Mouse (Mus musculus): ENCODE data around the gene Slc35c2.

The Slc35c2 gene

GRCm38 (mm10) chr2:165277188-165277740, 10.4 kb downstream of the Slc35c2 start:
- no peak for ATAC-seq (ENCODE audit: insufficient number of reproducible peaks, low FRiP score, low TSS enrichment)

GRCm38 (mm10) chr2:165275824-165276223, 11.8 kb downstream of the Slc35c2 start:
- ATAC-seq (ENCODE audit: insufficient number of reproducible peaks, low FRiP score, low TSS enrichment): peak; percentile 76

- peak; percentile 15; the same call in 1 of the 2 replicates for ATAC-seq (ENCODE audit: insufficient number of reproducible peaks, low FRiP score, low TSS enrichment)
Measured at GRCm38 (mm10) chr2:165275124-165275640, 12.5 kb downstream of the Slc35c2 start.

GRCm38 (mm10) chr2:165273589-165273988, 14.1 kb downstream of the Slc35c2 start:
- ATAC-seq (ENCODE audit: insufficient number of reproducible peaks, low FRiP score, low TSS enrichment): no peak

GRCm38 (mm10) chr2:165271326-165271725, 16.3 kb downstream of the Slc35c2 start:
- no peak for ATAC-seq (ENCODE audit: insufficient number of reproducible peaks, low FRiP score, low TSS enrichment)

- no peak for ATAC-seq (ENCODE audit: insufficient number of reproducible peaks, low FRiP score, low TSS enrichment)
Measured at GRCm38 (mm10) chr2:165270858-165271257, 16.8 kb downstream of the Slc35c2 start.

GRCm38 (mm10) chr2:165266739-165267138, 20.9 kb downstream of the Slc35c2 start:
- ATAC-seq (ENCODE audit: insufficient number of reproducible peaks, low FRiP score, low TSS enrichment): no peak

GRCm38 (mm10) chr2:165263861-165264260, 23.8 kb downstream of the Slc35c2 start:
- no peak for ATAC-seq (ENCODE audit: insufficient number of reproducible peaks, low FRiP score, low TSS enrichment)

GRCm38 (mm10) chr2:165262274-165262990, 25.2 kb downstream of the Slc35c2 start:
- ATAC-seq (ENCODE audit: insufficient number of reproducible peaks, low FRiP score, low TSS enrichment): no peak

GRCm38 (mm10) chr2:165259859-165260258, 27.8 kb downstream of the Slc35c2 start:
- ATAC-seq (ENCODE audit: insufficient number of reproducible peaks, low FRiP score, low TSS enrichment): no peak

- no peak for ATAC-seq (ENCODE audit: insufficient number of reproducible peaks, low FRiP score, low TSS enrichment)
Measured at GRCm38 (mm10) chr2:165258321-165258720, 29.3 kb downstream of the Slc35c2 start.

- no peak for ATAC-seq (ENCODE audit: insufficient number of reproducible peaks, low FRiP score, low TSS enrichment)
Measured at GRCm38 (mm10) chr2:165257151-165257834, 30.4 kb downstream of the Slc35c2 start.

GRCm38 (mm10) chr2:165256213-165256612, 31.5 kb downstream of the Slc35c2 start:
- ATAC-seq (ENCODE audit: insufficient number of reproducible peaks, low FRiP score, low TSS enrichment): no peak

GRCm38 (mm10) chr2:165253867-165254266, 33.8 kb downstream of the Slc35c2 start:
- ATAC-seq (ENCODE audit: insufficient number of reproducible peaks, low FRiP score, low TSS enrichment): no peak

GRCm38 (mm10) chr2:165253269-165253668, 34.4 kb downstream of the Slc35c2 start:
- no peak for ATAC-seq (ENCODE audit: insufficient number of reproducible peaks, low FRiP score, low TSS enrichment)

- ATAC-seq (ENCODE audit: insufficient number of reproducible peaks, low FRiP score, low TSS enrichment): no peak
Measured at GRCm38 (mm10) chr2:165252801-165253200, 34.9 kb downstream of the Slc35c2 start.

GRCm38 (mm10) chr2:165252381-165252780, 35.3 kb downstream of the Slc35c2 start:
- peak; percentile 45; the same call in 1 of the 2 replicates for ATAC-seq (ENCODE audit: insufficient number of reproducible peaks, low FRiP score, low TSS enrichment)

GRCm38 (mm10) chr2:165250903-165251302, 36.8 kb downstream of the Slc35c2 start:
- no peak for ATAC-seq (ENCODE audit: insufficient number of reproducible peaks, low FRiP score, low TSS enrichment)

- no peak for ATAC-seq (ENCODE audit: insufficient number of reproducible peaks, low FRiP score, low TSS enrichment)
Measured at GRCm38 (mm10) chr2:165248967-165249366, 38.7 kb downstream of the Slc35c2 start.

GRCm38 (mm10) chr2:165246349-165246748, 41.3 kb downstream of the Slc35c2 start:
- ATAC-seq (ENCODE audit: insufficient number of reproducible peaks, low FRiP score, low TSS enrichment): no peak

- peak; percentile 41 for ATAC-seq (ENCODE audit: insufficient number of reproducible peaks, low FRiP score, low TSS enrichment)
Measured at GRCm38 (mm10) chr2:165243122-165243720, 44.4 kb downstream of the Slc35c2 start.
